Mouse (Mus musculus): ENCODE results near the gene Arhgap21.

Arhgap21 gene

GRCm38 (mm10) chr2:20966176-20967100 lies 2.2 kb downstream of the Arhgap21 start:
- DNase-seq (ENCODE audit: low spot score in 2 of 2): no peak

DNA sequence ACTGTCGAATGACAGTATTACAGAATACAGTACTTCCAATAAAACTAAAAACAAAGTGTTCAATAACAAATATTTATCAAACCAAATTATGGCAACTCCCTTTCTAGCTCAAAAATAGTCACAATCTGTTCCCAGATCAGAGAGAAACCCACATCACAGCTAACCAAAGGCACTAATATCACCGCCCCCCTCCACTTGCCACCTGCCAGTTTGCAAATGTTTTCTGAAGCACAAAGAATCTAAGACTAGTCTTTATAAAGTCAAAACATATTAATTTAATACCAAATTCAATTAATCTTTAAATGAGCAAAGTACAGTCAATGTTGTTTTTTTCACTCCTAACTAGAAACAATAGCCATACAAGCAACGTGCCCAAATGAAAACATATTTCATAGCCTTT lies 3.3 kb downstream of the Arhgap21 start:
- no peak for DNase-seq (ENCODE audit: low spot score in 2 of 2)

GRCm38 (mm10) chr2:20964461-20964860 lies 4.2 kb downstream of the Arhgap21 start:
- no peak for DNase-seq (ENCODE audit: low spot score in 2 of 2)

DNA sequence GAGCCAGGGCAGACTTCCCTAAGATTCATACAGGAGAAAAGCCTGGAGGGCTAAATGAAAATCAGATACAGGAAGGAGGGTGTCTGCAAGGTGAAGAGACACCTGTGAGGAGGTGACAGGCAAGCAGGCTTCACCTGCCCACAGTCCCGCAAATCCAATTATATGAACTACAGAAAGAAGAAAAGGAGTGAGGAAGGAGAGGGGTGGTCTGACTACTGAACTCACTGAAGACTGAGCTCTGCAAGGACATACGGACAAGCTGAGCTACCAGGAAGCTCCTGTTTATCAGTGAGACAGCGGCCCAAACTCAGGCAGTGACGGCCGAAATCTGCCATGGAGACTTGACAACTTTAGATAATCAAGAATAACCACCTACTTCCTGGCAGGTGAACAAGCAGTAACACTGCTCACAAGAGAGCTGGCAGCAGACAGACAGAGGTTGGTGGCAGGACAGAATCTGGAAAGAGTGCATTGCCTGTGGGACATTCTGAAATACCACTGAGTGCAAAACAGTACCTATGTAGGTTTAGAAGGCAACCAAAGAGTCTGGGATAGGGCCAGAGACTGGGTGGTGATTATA lies 5.4 kb downstream of the Arhgap21 start:
- DNase-seq (ENCODE audit: low spot score in 2 of 2): no peak

DNA sequence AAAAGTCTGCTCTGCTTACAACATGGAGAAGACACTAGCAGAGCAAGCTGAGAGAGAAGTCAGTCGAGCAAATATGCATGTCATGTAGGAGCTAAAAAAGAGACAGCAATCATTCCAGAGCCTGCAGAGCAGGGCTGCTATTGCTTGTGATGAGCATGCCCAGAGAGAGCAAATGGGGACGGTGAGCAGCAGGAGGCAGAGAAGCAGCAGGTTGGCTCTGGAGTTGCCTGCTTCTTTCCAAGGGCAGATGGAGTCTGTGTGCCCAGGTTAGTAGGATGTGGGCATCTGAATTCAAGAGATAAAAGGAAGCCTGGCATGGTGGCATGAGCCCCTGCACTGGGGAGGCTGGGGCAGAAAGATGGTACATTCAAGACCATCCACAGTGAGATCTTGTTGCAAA lies 6.4 kb downstream of the Arhgap21 start:
- no peak for DNase-seq (ENCODE audit: low spot score in 2 of 2)

- no peak for DNase-seq (ENCODE audit: low spot score in 2 of 2)
These were observed 6.9 kb downstream of the Arhgap21 start for GRCm38 (mm10) chr2:20961825-20962224.

GRCm38 (mm10) chr2:20961295-20961694 lies 7.4 kb downstream of the Arhgap21 start:
- no peak for DNase-seq (ENCODE audit: low spot score in 2 of 2)

DNA sequence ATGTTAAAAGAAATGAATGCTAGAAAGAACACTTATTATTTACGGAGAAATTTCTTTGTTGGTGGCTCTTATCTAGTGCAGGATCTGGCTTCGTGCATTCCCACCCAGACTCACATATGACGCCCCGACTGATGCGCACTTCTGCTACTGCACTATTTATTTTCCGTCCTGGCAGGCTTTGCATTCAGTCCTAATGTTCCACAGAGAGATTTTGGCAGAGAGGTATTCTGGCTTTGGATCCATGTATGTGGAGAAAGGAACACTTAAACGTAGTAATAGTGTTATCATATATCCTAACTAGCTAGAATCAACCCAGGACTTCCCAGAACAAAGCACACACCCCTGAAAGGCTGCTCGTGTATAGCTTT lies 8.0 kb downstream of the Arhgap21 start:
- DNase-seq (ENCODE audit: low spot score in 2 of 2): no peak

DNA sequence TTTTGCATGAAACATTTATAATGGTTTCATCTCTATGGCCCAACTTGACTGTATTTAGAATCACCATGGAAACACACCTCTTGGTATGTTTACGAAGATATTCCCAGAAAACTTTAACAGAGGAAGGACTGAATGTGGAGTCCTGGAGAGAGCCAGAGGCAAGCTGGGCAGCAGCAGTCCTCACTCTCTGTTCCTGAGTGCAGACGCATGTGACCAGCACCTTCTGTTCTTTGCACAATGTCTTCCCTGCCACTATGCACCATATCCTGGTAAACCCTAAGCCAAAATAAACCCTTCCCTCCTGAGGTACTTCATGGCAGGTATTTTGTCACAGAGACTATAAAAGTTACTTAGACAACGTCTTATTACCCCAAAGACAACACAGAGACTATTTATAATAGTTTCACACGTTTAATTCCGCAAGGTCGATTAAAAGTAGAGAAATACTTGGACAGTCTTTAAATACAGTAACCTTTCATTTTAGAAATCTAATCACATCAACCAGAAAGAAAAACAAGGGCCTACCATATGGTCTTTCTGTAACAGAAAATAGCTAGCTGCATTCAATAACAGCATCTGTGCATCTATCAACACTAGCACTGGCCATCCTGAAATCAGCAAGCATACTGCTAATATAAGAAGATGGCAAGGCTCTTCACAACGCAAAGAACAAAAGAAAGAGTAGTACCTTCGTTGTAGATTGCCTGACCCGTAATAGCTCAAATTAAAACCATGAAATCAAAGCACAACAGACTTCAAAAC lies 8.6 kb downstream of the Arhgap21 start:
- DNase-seq (ENCODE audit: low spot score in 2 of 2): no peak

DNA sequence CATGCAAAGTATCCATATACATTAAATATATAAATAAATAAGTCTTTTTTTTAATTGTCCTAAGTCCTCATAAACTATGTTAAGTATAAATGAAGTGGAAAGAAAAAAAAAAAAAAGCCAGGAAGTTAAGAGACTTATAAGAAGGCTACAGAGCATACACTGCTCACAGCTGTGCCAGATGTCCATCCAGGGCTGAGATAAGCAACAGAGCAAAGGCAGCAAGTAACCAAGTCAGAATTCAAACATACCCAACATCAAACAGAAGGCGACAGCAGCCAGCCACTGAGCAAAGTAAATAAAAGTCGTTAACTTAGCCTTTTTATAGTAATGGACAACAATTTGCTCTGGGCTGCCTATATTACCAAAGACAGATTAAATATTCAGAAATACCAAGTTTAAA lies 9.6 kb downstream of the Arhgap21 start:
- DNase-seq (ENCODE audit: low spot score in 2 of 2): no peak

- DNase-seq (ENCODE audit: low spot score in 2 of 2): no peak
These were observed 10.7 kb downstream of the Arhgap21 start for GRCm38 (mm10) chr2:20957995-20958394.

- no peak for DNase-seq (ENCODE audit: low spot score in 2 of 2)
These were observed 12.0 kb downstream of the Arhgap21 start for GRCm38 (mm10) chr2:20956716-20957115.

- no peak for DNase-seq (ENCODE audit: low spot score in 2 of 2)
These were observed 12.7 kb downstream of the Arhgap21 start for GRCm38 (mm10) chr2:20955996-20956395.

DNA sequence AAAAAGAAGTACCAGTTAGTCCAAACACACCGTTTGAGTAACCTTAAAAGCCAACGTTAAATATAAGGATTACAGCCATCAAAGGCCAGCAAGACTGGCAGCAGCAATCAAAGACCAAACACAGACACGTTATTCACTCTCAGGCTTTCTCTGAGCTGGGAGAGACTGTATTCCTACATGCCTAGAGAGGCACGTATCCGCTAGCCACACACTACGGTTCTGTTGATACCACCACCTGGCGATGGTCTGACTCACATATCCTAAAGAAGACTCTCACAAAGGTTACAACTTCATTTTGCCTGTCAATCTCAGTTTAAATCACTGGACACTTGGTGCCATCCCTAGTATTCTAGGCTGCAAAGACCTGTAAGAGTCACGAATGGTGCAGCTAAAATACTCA lies 13.3 kb downstream of the Arhgap21 start:
- no peak for DNase-seq (ENCODE audit: low spot score in 2 of 2)

GRCm38 (mm10) chr2:20952716-20953115 lies 16.0 kb downstream of the Arhgap21 start:
- no peak for DNase-seq (ENCODE audit: low spot score in 2 of 2)

- no peak for DNase-seq (ENCODE audit: low spot score in 2 of 2)
These were observed 19.5 kb downstream of the Arhgap21 start for GRCm38 (mm10) chr2:20949168-20949567.

DNA sequence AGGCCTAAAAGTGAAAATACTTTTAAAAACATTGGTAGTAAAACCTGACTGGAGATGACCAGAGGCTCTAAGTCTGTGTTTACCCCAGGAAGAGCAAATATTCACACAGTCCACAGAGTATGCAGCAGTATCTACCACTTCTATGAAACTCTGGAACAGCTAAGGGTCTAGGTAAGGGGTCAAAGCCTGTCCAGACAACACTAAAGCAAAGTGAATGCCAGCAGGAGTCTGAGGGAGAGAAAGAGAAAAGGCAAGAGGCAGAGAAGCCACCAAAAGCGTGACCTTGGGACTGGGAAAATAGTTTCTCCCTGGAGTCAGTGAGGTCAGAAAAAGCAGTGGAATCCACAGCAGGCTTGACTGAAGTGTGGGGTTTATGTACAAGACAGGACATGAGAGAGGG lies 21.6 kb downstream of the Arhgap21 start:
- no peak for DNase-seq (ENCODE audit: low spot score in 2 of 2)

- no peak for DNase-seq (ENCODE audit: low spot score in 2 of 2)
These were observed 23.1 kb downstream of the Arhgap21 start for GRCm38 (mm10) chr2:20945596-20945995.

DNA sequence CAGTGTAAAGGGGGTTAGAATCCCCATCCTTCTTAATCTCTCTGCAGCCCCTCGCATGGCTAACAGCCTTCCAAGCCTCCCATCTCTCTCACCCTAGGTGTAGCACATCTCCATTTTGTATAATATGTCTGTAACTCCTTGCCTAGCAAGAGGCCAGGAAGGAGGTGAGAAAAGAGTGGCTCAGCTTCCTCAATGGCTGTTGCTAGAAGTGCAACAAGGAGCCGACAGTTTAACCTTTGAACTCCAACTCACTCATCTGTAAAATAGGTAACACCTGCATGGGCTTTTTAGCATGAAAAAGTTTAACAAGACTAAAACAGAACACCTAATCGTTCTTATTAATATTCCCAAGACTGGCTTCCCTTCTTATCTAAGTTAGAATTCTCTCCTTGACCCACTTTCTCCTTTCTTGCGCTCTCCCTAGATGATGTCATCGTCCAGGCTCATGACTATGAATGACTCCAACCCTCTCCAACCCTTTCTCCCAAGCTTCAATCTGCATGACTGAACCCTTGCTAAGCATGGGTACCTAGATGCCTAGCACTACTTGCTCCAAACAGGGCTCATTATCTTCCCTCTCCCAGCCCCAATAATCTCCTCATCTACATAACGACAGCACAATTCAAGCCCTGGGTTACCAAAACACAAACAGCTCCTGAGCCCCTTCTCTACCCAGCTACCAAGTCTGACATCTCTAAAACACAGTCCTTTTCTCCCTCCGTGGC lies 24.8 kb downstream of the Arhgap21 start:
- DNase-seq (ENCODE audit: low spot score in 2 of 2): no peak

DNA sequence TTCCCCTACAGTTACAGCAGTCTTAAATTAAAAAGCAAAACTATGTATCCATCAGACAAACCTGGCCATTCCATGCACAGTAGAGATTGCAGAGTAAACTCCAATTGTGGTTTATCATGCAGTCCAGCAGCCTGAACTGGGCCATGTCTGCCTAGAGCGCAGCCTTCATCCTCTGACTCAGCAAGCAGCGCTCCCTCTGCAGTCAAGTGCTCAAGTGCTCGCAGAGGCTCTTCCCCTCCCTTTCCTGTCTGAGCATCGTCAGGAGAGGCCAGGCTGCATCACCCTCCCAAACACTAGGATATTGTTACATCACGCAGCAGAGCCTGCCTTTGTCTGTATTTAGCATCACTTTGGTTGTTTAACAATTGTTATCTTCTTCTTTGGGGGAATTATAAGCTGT lies 25.5 kb downstream of the Arhgap21 start:
- DNase-seq (ENCODE audit: low spot score in 2 of 2): peak in 1 of 2 experiments; percentile 4

DNA sequence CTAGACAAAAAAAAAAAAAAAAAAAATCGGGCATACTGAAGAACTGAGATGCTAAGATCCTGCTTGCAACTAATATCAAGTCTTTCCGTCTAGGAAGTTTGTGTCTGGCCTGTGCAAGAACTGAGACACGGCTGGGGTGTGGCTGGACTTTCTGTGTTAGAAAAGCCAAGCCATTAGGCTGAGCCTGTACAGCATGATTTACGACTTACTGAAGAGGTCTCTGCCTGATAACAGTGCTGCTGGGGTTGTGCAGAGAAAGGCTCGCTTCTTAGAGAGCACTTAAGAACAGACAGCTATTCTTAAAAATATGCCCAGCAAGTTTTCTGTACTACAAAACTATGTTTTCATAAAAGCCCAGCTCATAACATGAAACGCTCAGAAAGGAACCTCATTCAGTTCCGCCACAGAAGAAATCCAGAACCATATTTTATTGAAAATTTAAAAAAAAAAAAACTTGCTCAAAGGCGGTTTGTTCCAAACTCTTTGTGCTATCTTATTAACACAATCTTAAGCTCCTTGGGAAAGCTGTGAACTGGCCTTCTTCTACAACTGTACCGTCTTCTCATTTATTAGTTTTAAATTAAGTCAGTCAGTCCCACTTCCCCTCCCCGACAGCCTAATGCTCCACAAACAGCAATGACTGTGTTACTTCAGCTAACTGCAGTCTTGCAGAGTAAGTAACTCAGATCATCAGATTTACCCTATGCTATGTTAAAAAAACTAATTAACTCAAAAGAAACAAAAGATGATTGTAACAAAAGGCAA lies 26.1 kb downstream of the Arhgap21 start:
- no peak for DNase-seq (ENCODE audit: low spot score in 2 of 2)

Data from urinary bladder, adult 18-20 months (tissue).